Mouse (Mus musculus) myocyte (in vitro differentiated cells): Measurements from ENCODE around the gene Kalrn.

ENCODE experiments used
- E2F4 ChIP-seq: IDR thresholded peaks from one replicate; pipeline ENCODE4 v1.6.1; 2011; ENCODE audit warnings: mild to moderate bottlenecking, control low read depth, moderate library complexity; ENCODE audit not compliant: insufficient read depth
- MAX ChIP-seq: IDR thresholded peaks from one replicate; pipeline ENCODE4 v1.6.1; 2011; ENCODE audit warnings: low read depth, mild to moderate bottlenecking, control low read depth
- MYOD1 ChIP-seq, 3 experiments: IDR thresholded peaks; one replicate each; pipeline ENCODE4 v1.6.1; 2011; ENCODE audit warnings: control low read depth in 2 of 3, low read depth in 2 of 3, mild to moderate bottlenecking in 2 of 3, moderate library complexity in 1 of 3; ENCODE audit not compliant: insufficient read length in 2 of 3, control insufficient read depth in 1 of 3
- MYOG ChIP-seq, 3 experiments: IDR thresholded peaks; one replicate each; pipeline ENCODE4 v1.6.1; 2011; ENCODE audit warnings: control low read depth in 2 of 3, low read depth in 2 of 3, mild to moderate bottlenecking in 2 of 3; ENCODE audit not compliant: insufficient read length in 2 of 3, control insufficient read depth in 1 of 3, insufficient read depth in 1 of 3
- POLR2A ChIP-seq: IDR thresholded peaks from one replicate; pipeline ENCODE4 v1.6.1; 2011; ENCODE audit warnings: low read depth, mild to moderate bottlenecking, control low read depth, moderate library complexity; ENCODE audit not compliant: insufficient read length
- POLR2AphosphoS2 ChIP-seq: IDR thresholded peaks from one replicate; pipeline ENCODE4 v1.6.1; 2011; ENCODE audit warnings: low read depth, control low read depth; ENCODE audit not compliant: insufficient read length
- REST ChIP-seq: IDR thresholded peaks from one replicate; pipeline ENCODE4 v1.6.1; 2011; ENCODE audit warnings: mild to moderate bottlenecking, control low read depth, moderate library complexity; ENCODE audit not compliant: insufficient read depth, insufficient read length
- TCF12 ChIP-seq: IDR thresholded peaks from one replicate; pipeline ENCODE4 v1.6.1; 2011; ENCODE audit warnings: mild to moderate bottlenecking, control low read depth; ENCODE audit not compliant: poor library complexity, insufficient read depth, severe bottlenecking
- USF1 ChIP-seq: IDR thresholded peaks from one replicate; pipeline ENCODE4 v1.6.1; 2011; ENCODE audit warnings: low read depth, mild to moderate bottlenecking, control low read depth, moderate library complexity

DNA sequence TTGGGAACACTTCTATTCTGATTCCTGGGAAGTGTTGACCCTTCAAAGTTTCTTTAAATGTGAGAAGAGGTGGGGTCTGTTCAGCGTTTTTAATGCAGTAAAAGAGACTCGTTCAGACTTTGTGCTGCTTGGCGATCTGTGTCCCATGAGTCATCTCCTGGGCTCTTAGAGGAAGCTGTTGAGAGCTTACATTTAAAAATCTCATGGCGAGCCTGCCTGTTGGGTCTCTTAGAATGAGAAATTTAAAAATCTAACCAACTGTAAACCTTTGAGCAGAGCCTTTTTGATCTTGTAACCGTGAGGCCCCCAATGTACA, 650.4 kb downstream of the Kalrn start:
- TF ChIP-seq POLR2A: no peak
- TF ChIP-seq POLR2AphosphoS2: no peak
- TF ChIP-seq MYOD1 (IDR thresholded peaks at IDR 0.05; ENCODE audit: control insufficient read depth in 1 of 3, insufficient read length in 2 of 3, low read depth in 2 of 3): no peak
- TF ChIP-seq MYOG (IDR thresholded peaks at IDR 0.05; ENCODE audit: control insufficient read depth in 1 of 3, insufficient read depth in 1 of 3, insufficient read length in 2 of 3, low read depth in 2 of 3): no peak
- TF ChIP-seq E2F4: no peak
- no peak for TF ChIP-seq MAX
- no peak for TF ChIP-seq TCF12
- TF ChIP-seq USF1: no peak
- no peak for TF ChIP-seq REST
